Mouse (Mus musculus): Measurements from ENCODE around the gene Jag2.

DNA sequence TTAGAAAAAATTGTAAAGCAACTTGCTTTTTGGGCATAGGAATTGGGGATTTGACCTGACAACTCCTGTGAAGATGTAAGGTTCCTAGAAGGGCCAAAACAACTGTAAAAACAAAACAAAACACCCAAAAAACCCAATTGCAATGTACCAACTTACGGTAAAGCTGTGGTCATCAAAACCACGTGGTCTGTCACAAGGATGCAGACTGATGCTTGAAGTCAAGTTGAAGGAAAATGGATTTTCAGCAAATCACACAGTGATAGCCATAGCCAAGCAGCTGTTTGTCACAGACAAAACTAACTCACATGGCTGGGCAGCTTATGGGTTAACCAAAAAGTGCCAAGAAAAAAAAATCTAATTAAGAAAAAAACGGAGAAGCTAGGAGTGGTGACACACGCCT is 30.6 kb downstream of the Jag2 start:
- TF ChIP-seq EP300 (IDR thresholded peaks at IDR 0.05; ENCODE audit: low read depth) (no peak), CTCF (IDR thresholded peaks at IDR 0.05; ENCODE audit: low read depth) (no peak)

Data from liver, postnatal 0 days (tissue).